Mouse (Mus musculus) erythroid progenitor cell, adult 5-6 weeks (primary cell): Measurements from ENCODE around the gene Rpl21. TPM values are rescaled to one million over a fixed set of nuclear protein-coding genes. Genes with fewer than 3 reads are reported as not detected.
A peak's percentile ranks its signal among the peaks of the same experiment; 100 is the strongest.
"Not testable (repeated sequence)": the region's sequence is repeated elsewhere in the genome, so short reads cannot be mapped to it uniquely, and the experiment has no call there.

Experiments used
- ATAC-seq: replicated peaks from 2 replicates; pipeline ENCODE4 v1.8.0; 2016; ENCODE audit warnings: moderate number of reproducible peaks, mild to moderate bottlenecking, moderate TSS enrichment, inconsistent platforms; ENCODE audit not compliant: poor library complexity, low FRiP score, severe bottlenecking
- total RNA-seq, 2 experiments: library from RNA; stranded (forward) in 1 of 2; stranded (reverse) in 1 of 2; fragments of 150-400 nt in 1 of 2; fragments of 186-747, 209-891 nt in 1 of 2; gene quantifications; 2 replicates each; pipeline versions ENCODE4 v1.2.3 to v1.2.4; 2015 to 2017; ENCODE audit warnings: low replicate concordance in 2 of 2

Rpl21 gene
- total RNA-seq, 2 experiments from 2014 or later: 547 to 618 TPM

DNA sequence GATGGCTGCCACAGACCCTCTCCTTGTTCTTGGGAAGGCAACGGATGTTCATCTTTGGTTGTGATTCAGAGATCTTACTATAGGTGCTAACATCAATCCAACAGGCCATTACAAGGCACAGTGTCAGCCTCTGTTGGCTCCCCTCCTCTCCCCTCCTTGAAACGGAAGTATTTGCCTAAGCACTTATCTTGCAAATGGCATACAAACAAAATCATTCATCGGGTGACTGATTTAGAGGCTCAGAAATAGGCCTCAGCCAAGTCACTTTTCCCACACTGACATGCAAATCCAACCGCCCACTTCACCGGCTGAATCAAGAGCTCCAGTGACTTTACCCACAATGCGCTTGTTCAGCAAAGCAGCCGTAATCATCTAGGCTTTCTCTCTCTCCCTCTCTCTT, 28.9 kb downstream of the Rpl21 start:
- no peak for ATAC-seq

DNA sequence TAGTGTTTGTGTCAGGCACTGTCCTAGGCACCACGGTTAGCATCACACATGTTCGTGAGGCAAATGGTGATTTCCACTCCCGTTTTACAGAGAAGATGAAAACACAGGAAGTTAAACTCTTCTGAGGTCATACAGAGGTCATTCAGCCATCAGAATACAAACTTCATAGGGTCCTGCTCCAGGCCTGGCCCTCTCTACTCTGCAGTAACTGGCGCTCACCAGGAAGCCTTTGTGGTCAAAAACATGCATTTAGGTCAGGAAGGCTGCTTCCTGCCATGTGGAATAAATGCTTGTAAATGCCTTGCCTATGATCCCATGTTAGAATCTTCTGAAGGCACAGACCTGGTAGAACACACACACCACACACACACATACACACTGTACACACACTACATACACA, 32.8 kb downstream of the Rpl21 start:
- ATAC-seq: no peak

DNA sequence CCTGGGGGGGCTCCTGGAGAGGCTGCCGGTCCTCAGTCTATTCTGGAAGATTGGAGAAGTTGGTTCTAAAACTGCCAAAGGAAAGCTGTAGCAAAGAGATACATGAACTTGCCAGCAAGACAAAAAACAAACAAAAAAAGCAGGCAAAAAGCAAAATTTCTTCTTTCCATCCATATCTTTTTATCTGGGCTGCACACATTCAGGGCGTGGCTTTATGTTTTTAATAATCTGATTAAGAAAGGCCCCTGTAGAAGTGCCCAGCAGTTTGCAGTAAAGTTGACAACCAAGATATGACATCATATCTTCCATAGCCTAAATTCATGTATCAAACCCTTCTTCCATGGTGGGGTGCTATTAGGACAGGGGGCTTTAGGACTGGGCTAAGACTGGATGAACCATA, 33.6 kb downstream of the Rpl21 start:
- peak; percentile 57; the same call in 1 of the 2 replicates for ATAC-seq

DNA sequence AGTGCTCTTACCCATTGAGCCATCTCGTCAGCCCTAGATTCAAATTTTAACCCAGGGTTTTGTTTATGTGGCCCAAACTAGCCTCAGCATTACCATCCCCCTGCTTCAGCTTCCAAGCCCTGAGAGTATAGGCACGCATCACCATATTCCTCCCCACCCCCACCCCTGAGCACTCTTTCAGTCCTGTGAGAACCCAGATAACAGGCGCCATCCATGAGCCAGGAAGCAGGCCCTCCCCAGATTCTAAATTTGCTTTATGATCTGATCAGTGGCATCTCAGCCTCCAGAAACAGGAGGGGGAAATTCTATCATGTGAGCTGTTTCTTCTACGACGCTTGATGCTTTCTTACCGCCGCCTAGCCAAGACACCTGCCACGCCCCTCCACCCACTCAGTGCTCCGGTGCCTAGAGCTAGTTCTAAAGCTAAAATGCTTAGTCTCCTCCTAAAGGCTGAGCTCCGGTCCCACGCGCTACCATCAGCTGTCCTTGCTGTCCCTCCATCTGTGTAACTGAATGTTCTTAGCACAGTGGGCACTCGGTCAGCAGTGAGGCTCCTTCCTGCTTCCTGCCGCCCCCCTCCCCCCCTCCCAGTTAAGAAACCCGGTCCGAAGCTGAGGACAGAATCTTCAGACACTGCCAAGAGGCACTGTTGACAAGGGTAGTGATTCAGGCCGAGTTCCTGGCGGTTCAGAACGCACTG, 34.7 kb downstream of the Rpl21 start:
- ATAC-seq: peak; percentile 49; the same call in 1 of the 2 replicates

DNA sequence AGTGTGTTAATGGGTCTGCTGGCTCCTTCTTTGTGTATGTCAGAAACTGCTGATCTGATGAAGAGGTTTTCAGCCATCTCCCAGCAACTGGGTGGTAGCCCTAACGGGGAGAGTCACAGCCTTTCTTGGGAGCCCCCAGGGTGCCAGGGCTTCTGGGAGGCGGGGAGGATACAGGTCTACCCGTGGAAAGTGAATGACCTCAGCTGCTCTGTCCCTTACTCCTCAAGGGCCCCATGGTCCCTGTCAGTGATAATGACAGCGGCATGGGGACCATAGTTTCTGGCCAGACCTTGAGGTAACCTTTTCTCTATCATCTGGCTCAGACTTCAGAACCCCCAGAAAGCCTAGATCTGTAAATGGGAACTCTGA, 35.2 kb downstream of the Rpl21 start:
- ATAC-seq: no peak

DNA sequence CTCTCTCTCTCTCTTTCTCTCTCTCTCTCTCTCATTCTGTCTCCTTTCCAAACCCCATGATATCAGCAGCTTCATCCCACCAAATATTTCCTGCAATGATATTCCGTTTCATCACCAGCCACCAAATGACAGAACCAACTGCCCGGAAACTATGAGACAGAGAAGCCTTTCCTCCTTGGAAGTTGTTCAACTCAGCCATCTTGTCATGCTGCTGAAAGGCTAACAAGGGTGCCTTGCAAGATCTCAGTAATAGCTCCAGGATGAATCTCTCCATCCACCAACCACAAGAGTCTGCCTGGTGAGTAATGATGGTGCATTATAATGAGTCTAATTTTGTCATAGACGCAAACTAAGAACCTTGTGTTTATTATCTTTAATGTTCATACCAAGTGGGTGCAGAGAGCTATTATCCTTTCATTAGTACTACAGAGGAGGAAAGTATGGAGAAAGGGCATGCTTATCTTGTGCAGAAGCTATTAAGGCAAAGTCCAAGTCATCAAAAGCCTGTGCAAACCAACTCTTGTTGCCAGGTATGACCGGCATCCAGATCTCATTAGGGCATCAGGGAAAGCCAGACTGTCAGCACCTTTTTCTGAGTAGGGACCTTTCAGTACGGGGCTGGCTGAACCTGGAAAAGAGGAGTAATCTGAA, 40.4 kb downstream of the Rpl21 start:
- no peak for ATAC-seq

DNA sequence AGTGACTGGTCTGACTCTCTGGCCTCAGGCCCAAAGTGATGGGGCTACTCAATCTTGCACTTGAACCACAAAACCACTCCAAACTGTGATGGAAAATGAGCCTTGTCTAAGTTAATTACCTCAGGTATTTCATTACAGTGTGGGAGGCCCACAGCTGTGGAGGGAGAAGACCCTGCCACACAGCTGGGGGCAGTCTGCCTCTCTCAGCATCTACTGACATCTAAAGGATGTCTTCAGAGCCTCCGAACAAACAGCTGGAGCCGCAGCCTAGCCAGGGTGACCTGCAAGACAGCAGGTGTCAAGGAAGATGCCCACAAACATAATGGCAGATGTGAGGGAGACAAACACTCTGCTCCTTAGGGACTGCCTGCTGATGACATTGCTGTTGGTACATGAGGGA, 43.3 kb downstream of the Rpl21 start:
- ATAC-seq: no peak

DNA sequence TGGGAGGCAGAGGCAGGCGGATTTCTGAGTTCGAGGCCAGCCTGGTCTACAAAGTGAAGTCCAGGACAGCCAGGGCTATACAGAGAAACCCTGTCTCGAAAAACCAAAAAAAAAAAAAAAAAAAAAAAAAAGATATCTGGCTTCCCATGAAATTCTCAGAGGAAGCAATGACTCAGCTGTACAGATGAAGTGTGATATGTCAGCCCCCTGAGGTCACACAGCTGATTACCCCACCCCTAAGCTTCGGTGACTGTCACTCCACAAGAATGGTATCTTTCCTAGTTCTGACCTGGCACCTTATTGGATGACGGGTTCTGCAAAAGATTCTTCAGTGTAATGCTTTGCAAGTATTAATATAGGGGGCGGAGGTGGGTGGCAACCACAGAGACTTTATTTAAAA, 45.2 kb downstream of the Rpl21 start:
- not testable (repeated sequence) for ATAC-seq

DNA sequence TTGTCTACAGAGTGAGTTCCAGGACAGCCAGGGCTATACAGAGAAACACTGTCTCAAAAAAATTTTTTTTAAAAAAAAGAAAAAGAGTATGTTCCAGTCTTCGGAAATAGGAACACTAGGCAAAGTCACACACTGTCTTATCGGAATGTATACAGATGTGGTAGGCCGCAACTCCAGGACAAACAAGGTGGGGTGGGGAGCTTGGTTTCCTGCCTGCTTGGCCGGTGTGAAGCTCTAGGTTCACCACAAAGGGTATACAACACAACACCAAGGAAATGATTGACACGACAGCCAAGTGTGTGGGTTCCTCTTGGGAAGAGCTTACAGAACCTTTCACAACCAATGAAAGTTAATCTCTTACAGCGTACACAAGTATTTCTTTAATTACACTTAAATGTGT, 49.6 kb downstream of the Rpl21 start:
- ATAC-seq: no peak

DNA sequence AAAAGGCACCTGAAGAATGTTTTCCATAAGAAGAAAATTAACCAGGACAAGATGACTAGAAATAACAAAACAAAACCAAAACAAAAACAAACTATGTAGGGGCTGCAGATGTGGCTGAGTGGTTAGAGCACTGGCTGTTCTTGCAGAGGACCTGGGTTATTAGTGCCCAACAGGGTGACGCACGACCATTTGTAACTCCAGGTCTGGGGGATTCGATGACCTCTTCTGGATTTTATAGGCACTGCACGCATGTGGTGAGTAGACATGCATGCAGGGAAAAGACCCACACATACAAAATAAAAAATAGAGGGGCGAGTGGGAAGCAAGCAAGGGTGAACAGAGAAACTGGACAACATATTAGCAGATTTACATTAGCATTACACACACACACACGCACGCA, 50.4 kb downstream of the Rpl21 start:
- no peak for ATAC-seq

DNA sequence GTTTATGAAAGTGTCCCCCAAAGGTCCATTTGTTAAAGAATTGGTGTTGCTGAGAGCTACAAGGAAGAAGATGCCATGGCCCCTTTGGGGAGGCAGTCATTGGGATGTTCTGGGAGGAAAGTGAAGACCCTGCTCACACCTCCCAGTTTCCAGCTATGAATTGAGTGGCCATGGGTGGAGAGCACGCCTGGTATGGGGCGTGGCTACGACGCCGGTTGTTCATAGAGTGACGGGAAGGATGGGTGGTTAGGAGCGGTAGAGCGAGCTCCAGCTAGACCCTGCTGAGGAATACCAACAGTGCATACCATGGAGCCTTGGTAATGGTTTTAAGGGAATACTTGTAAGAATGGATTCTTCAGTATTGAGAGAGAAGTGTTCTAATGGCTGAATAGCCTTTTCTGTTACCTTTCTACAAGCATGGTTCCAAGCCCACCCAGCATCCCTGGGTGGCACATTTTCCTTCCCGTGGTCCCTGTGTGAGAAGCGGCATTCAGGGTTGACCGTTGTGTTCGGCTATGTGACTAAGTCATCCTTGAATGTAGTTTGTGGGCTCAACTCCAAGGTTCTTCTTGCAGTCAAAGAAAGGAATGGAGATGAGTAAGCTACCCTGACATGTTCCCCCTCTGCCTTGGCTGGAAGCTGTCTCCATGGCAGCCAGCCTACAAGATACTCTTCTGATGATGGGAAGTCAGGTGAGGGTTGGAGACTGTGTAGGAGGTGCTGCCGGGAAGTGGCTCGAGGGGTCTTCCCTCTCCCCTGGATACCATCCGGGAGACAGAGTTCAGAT, 51.0 kb downstream of the Rpl21 start:
- no peak for ATAC-seq

Other genes with a start within 250 kb of the Rpl21 start
- gene Gpr12, start 247.7 kb upstream of the Rpl21 start, total RNA-seq (2015; ENCODE audit: low replicate concordance): not detected in 2 replicates
- gene Gpr12, start 247.7 kb upstream of the Rpl21 start, total RNA-seq (2017; ENCODE audit: low replicate concordance): 0.23 and 0.51 TPM in 2 replicates
- gene Usp12, start 37.9 kb upstream of the Rpl21 start, total RNA-seq (2015; ENCODE audit: low replicate concordance): 8.6 and 15.1 TPM in 2 replicates
- 9.2 and 10.3 TPM in 2 replicates for gene Usp12, start 37.9 kb upstream of the Rpl21 start, total RNA-seq (2017; ENCODE audit: low replicate concordance)
- not detected in 2 replicates for gene Rasl11a, start 12.2 kb downstream of the Rpl21 start, total RNA-seq (2015; ENCODE audit: low replicate concordance)
- gene Rasl11a, start 12.2 kb downstream of the Rpl21 start, total RNA-seq (2017; ENCODE audit: low replicate concordance): not detected in 2 replicates
- 20.9 and 21.0 TPM in 2 replicates for gene Gtf3a, start 115.8 kb downstream of the Rpl21 start, total RNA-seq (2015; ENCODE audit: low replicate concordance)
- gene Gtf3a, start 115.8 kb downstream of the Rpl21 start, total RNA-seq (2017; ENCODE audit: low replicate concordance): 15.3 and 19.6 TPM in 2 replicates
- 1.3 and 23.1 TPM in 2 replicates for gene Mtif3, start 130.9 kb downstream of the Rpl21 start, total RNA-seq (2015; ENCODE audit: low replicate concordance)
- gene Mtif3, start 130.9 kb downstream of the Rpl21 start, total RNA-seq (2017; ENCODE audit: low replicate concordance): 3.2 and 6.2 TPM in 2 replicates
- 0.42 and 1.4 TPM in 2 replicates for gene Lnx2, start 243.7 kb downstream of the Rpl21 start, total RNA-seq (2015; ENCODE audit: low replicate concordance)
- 1.3 and 1.7 TPM in 2 replicates for gene Lnx2, start 243.7 kb downstream of the Rpl21 start, total RNA-seq (2017; ENCODE audit: low replicate concordance)
- gene Polr1d, start 244.2 kb downstream of the Rpl21 start, total RNA-seq (2015; ENCODE audit: low replicate concordance): 42.8 and 43.2 TPM in 2 replicates
- 17.5 and 41.8 TPM in 2 replicates for gene Polr1d, start 244.2 kb downstream of the Rpl21 start, total RNA-seq (2017; ENCODE audit: low replicate concordance)